Mouse (Mus musculus): ENCODE data around the gene Jup. TPM values are rescaled to one million over a fixed set of nuclear protein-coding genes. Genes with fewer than 3 reads are reported as not detected.
"Not testable (repeated sequence)": the region's sequence is repeated elsewhere in the genome, so short reads cannot be mapped to it uniquely, and the experiment has no call there.

Jup gene
- polyA plus RNA-seq, 1 experiment from 2014 or later, result 91.3 TPM

- DNase-seq (ENCODE audit: low spot score), result no peak
- 74% methylated on average over 11 of the region's 11 CpGs for WGBS
Observed at GRCm38 (mm10) chr11:100325062-100325629, 72.4 kb downstream of the Jup start.

GRCm38 (mm10) chr11:100323578-100323977 lies 74.0 kb downstream of the Jup start:
- WGBS, result 17% methylated on average over 3 of the region's 3 CpGs
- H3K27ac ChIP-seq, result no peak overlapping the region

More at GRCm38 (mm10) chr11:100325062-100325629, 72.4 kb downstream of the Jup start:
- Histone ChIP-seq H3K27me3 (ENCODE audit: insufficient read depth, poor library complexity, severe bottlenecking) (peaks cover 2% of the 10 kb centered on the region; the same call in 1 of the 2 replicates), H3K4me3 (no peak overlapping the region), H3K9me3 (no peaks in the 10 kb centered on the region), H3K36me3 (peaks cover 23% of the 10 kb centered on the region), H3K4me1 (peaks cover 13% of the 10 kb centered on the region), H3K27ac (no peak overlapping the region)

GRCm38 (mm10) chr11:100322591-100323258 lies 74.8 kb downstream of the Jup start:
- Histone ChIP-seq H3K36me3 (peaks cover 23% of the 10 kb centered on the region), H3K27ac (no peak overlapping the region), H3K4me3 (no peak overlapping the region), H3K9me3 (no peaks in the 10 kb centered on the region), H3K4me1 (peaks cover 9% of the 10 kb centered on the region), H3K27me3 (ENCODE audit: insufficient read depth, poor library complexity, severe bottlenecking) (no peaks in the 10 kb centered on the region)
- 62% methylated on average over 3 of the region's 3 CpGs for WGBS
- no peak for DNase-seq (ENCODE audit: low spot score)

More at GRCm38 (mm10) chr11:100323578-100323977, 74.0 kb downstream of the Jup start:
- peaks cover 12% of the 10 kb centered on the region for H3K4me1 ChIP-seq
- DNase-seq (ENCODE audit: low spot score), result no peak
- no peaks in the 10 kb centered on the region for H3K9me3 ChIP-seq
- H3K4me3 ChIP-seq, result no peak overlapping the region
- peaks cover 23% of the 10 kb centered on the region for H3K36me3 ChIP-seq
- H3K27me3 ChIP-seq (ENCODE audit: insufficient read depth, poor library complexity, severe bottlenecking), result no peaks in the 10 kb centered on the region

GRCm38 (mm10) chr11:100321479-100322305 lies 75.9 kb downstream of the Jup start:
- WGBS, result 84% methylated on average over 7 of the region's 7 CpGs
- H3K27me3 ChIP-seq (ENCODE audit: insufficient read depth, poor library complexity, severe bottlenecking); DNase-seq (ENCODE audit: low spot score); H3K4me1 ChIP-seq; H3K4me3 ChIP-seq; H3K9me3 ChIP-seq; H3K27ac ChIP-seq: not testable (repeated sequence)
- H3K36me3 ChIP-seq, result peaks cover 23% of the 10 kb centered on the region

- 20% methylated on average over 11 of the region's 11 CpGs for WGBS
- DNase-seq (ENCODE audit: low spot score), result not testable (repeated sequence)
Observed at GRCm38 (mm10) chr11:100320701-100321410, 76.7 kb downstream of the Jup start.

GRCm38 (mm10) chr11:100320172-100320630 lies 77.4 kb downstream of the Jup start:
- WGBS, result under 1% methylated on average over 38 of the region's 40 CpGs
- Histone ChIP-seq H3K4me1 (no peaks in the 10 kb centered on the region), H3K27me3 (ENCODE audit: insufficient read depth, poor library complexity, severe bottlenecking) (no peaks in the 10 kb centered on the region), H3K9me3 (no peaks in the 10 kb centered on the region), H3K27ac (peak overlapping the region; percentile 99), H3K36me3 (peaks cover 23% of the 10 kb centered on the region), H3K4me3 (peak overlapping the region; percentile 95)
- DNase-seq (ENCODE audit: low spot score), result peak; percentile 99

More at GRCm38 (mm10) chr11:100320701-100321410, 76.7 kb downstream of the Jup start:
- Histone ChIP-seq H3K27ac (peak overlapping the region; percentile 99), H3K36me3 (peaks cover 23% of the 10 kb centered on the region), H3K4me3 (peak overlapping the region; percentile 95)
- not testable (repeated sequence) for H3K4me1 ChIP-seq; H3K9me3 ChIP-seq; H3K27me3 ChIP-seq (ENCODE audit: insufficient read depth, poor library complexity, severe bottlenecking)

GRCm38 (mm10) chr11:100319492-100320171 lies 77.9 kb downstream of the Jup start, which contains the start of gene Eif1:
Gene Eif1, plus strand, starts transcription at chr11:100319885.
- peak; percentile 100 for DNase-seq (ENCODE audit: low spot score)
- Histone ChIP-seq H3K9me3 (no peaks in the 10 kb centered on the region), H3K27me3 (ENCODE audit: insufficient read depth, poor library complexity, severe bottlenecking) (no peaks in the 10 kb centered on the region), H3K4me3 (peak within 1 kb of the TSS; percentile 95), H3K4me1 (no peaks in the 10 kb centered on the region), H3K36me3 (peaks cover 23% of the 10 kb centered on the region), H3K27ac (peak within 1 kb of the TSS; percentile 99)
- WGBS, result under 1% methylated on average over 57 of the region's 58 CpGs

Small RNAs within 50 kb of the gene (microRNA-seq; reads per million reads assigned to microRNA genes)
- gene Gm27374, result not detected

Other genes starting within 250 kb of the Jup start
- gene Krt19, start 249.1 kb downstream of the Jup start, polyA plus RNA-seq (2016; fragmentation: Nextera tagmentation; extraction: Ambion mirVana), result 76.3 and 86.1 TPM in 2 replicates
- not detected in 2 replicates for gene Krt9, start 204.5 kb downstream of the Jup start, polyA plus RNA-seq (2016; fragmentation: Nextera tagmentation; extraction: Ambion mirVana)
- 0.70 and 1.5 TPM in 2 replicates for gene Krt14, start 190.2 kb downstream of the Jup start, polyA plus RNA-seq (2016; fragmentation: Nextera tagmentation; extraction: Ambion mirVana)
- not detected in 2 replicates for gene Krt16, start 148.9 kb downstream of the Jup start, polyA plus RNA-seq (2016; fragmentation: Nextera tagmentation; extraction: Ambion mirVana)
- 0.17 and 0.19 TPM in 2 replicates for gene Krt17, start 136.7 kb downstream of the Jup start, polyA plus RNA-seq (2016; fragmentation: Nextera tagmentation; extraction: Ambion mirVana)
- gene Krt42, start 127.9 kb downstream of the Jup start, polyA plus RNA-seq (2016; fragmentation: Nextera tagmentation; extraction: Ambion mirVana), result not detected in 2 replicates
- gene Eif1, start 77.9 kb downstream of the Jup start, polyA plus RNA-seq (2016; fragmentation: Nextera tagmentation; extraction: Ambion mirVana), result 1,444 and 1,503 TPM in 2 replicates
- not detected in 2 replicates for gene Gast, start 63.4 kb downstream of the Jup start, polyA plus RNA-seq (2016; fragmentation: Nextera tagmentation; extraction: Ambion mirVana)
- gene Hap1, start 41.6 kb downstream of the Jup start, polyA plus RNA-seq (2016; fragmentation: Nextera tagmentation; extraction: Ambion mirVana), result 5.1 and 8.4 TPM in 2 replicates
- gene P3h4, start 17.1 kb upstream of the Jup start, polyA plus RNA-seq (2016; fragmentation: Nextera tagmentation; extraction: Ambion mirVana), result 71.1 and 81.8 TPM in 2 replicates
- gene Fkbp10, start 17.9 kb upstream of the Jup start, polyA plus RNA-seq (2016; fragmentation: Nextera tagmentation; extraction: Ambion mirVana), result 107 and 123 TPM in 2 replicates
- gene Nt5c3b, start 44.0 kb upstream of the Jup start, polyA plus RNA-seq (2016; fragmentation: Nextera tagmentation; extraction: Ambion mirVana), result 124 and 128 TPM in 2 replicates
- gene Klhl10, start 44.2 kb upstream of the Jup start, polyA plus RNA-seq (2016; fragmentation: Nextera tagmentation; extraction: Ambion mirVana), result 0.71 and 0.90 TPM in 2 replicates
- 6.7 and 9.7 TPM in 2 replicates for gene Klhl11, start 75.0 kb upstream of the Jup start, polyA plus RNA-seq (2016; fragmentation: Nextera tagmentation; extraction: Ambion mirVana)
- gene Acly, start 130.2 kb upstream of the Jup start, polyA plus RNA-seq (2016; fragmentation: Nextera tagmentation; extraction: Ambion mirVana), result 127 and 139 TPM in 2 replicates
- gene Ttc25, start 147.8 kb upstream of the Jup start, polyA plus RNA-seq (2016; fragmentation: Nextera tagmentation; extraction: Ambion mirVana), result 0.59 and 0.75 TPM in 2 replicates
- gene Cnp, start 177.1 kb upstream of the Jup start, polyA plus RNA-seq (2016; fragmentation: Nextera tagmentation; extraction: Ambion mirVana), result 16.3 and 20.0 TPM in 2 replicates
- 67.4 and 67.9 TPM in 2 replicates for gene Nkiras2, start 221.5 kb upstream of the Jup start, polyA plus RNA-seq (2016; fragmentation: Nextera tagmentation; extraction: Ambion mirVana)
- 194 and 211 TPM in 2 replicates for gene Dnajc7, start 222.4 kb upstream of the Jup start, polyA plus RNA-seq (2016; fragmentation: Nextera tagmentation; extraction: Ambion mirVana)

Measured in heart, embryonic 10.5 days (tissue).